Mouse (Mus musculus) kidney, embryonic 14.5 days (tissue): ENCODE measurements around the gene Pdcd6. TPM values are rescaled to one million over a fixed set of nuclear protein-coding genes. Genes with fewer than 3 reads are reported as not detected.

Source experiments
- polyA plus RNA-seq: library from polyadenylated mRNA; unstranded; fragments of >200 nt; fragmentation: Nextera tagmentation; extraction: Ambion mirVana; gene quantifications from 2 replicates; pipeline ENCODE4 v1.2.1, GENCODE M21; 2014

The Pdcd6 gene
- polyA plus RNA-seq, 1 experiment from 2014 or later, result 163 TPM

Other genes starting within 250 kb of the Pdcd6 start
- gene Slc9a3, start 196.1 kb downstream of the Pdcd6 start, polyA plus RNA-seq, result 0.16 and 0.23 TPM in 2 replicates
- 65.8 and 83.2 TPM in 2 replicates for gene Exoc3, start 108.8 kb downstream of the Pdcd6 start, polyA plus RNA-seq
- 0.39 and 0.65 TPM in 2 replicates for gene Ahrr, start 25.2 kb downstream of the Pdcd6 start, polyA plus RNA-seq
- gene Sdha, start 32.7 kb upstream of the Pdcd6 start, polyA plus RNA-seq, result 162 and 268 TPM in 2 replicates
- 53.2 and 55.5 TPM in 2 replicates for gene Ccdc127, start 32.7 kb upstream of the Pdcd6 start, polyA plus RNA-seq
- gene Lrrc14b, start 46.4 kb upstream of the Pdcd6 start, polyA plus RNA-seq, result not detected in 2 replicates
- 7.8 and 7.9 TPM in 2 replicates for gene Zfp72, start 73.3 kb upstream of the Pdcd6 start, polyA plus RNA-seq
- gene Ftl1-ps1, start 82.1 kb upstream of the Pdcd6 start, polyA plus RNA-seq, result 59.8 and 61.6 TPM in 2 replicates
- gene Zfp825, start 176.4 kb upstream of the Pdcd6 start, polyA plus RNA-seq, result 27.3 and 29.3 TPM in 2 replicates